Mouse (Mus musculus): ENCODE measurements around the gene Galnt13. TPM values are rescaled to one million over a fixed set of nuclear protein-coding genes. Genes with fewer than 3 reads are reported as not detected.
"Not testable (repeated sequence)": the region's sequence is repeated elsewhere in the genome, so short reads cannot be mapped to it uniquely, and the experiment has no call there.

Gene Galnt13
- polyA plus RNA-seq, 1 experiment from 2014 or later, result 1.6 TPM

DNA sequence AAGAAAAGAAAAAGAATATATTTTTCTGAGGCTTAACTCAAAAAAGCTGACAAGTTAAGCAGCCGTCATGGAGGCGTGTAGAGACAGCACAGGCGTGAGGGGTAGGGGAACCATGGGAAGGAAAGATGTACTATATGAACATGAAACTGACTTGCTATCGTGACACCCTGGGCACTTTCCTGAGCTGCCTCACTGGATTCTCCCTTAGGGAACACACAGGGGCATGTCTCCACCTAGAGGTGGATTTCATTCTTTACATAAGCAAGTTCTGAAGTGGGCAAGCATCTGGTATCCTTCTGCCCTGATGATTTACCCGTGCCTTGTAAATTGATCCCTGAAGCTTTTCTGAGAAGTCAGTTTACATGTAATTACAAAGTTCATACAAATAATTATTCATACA is 586.4 kb downstream of the Galnt13 start:
- not testable (repeated sequence) for H3K27ac ChIP-seq (replicated peaks; ENCODE audit: low read depth, low read length); DNase-seq (ENCODE audit: low spot score); H3K27me3 ChIP-seq (replicated peaks; ENCODE audit: control insufficient read depth, insufficient read depth, low read length); H3K36me3 ChIP-seq (ENCODE audit: control insufficient read depth, insufficient read depth, low read length); H3K9me3 ChIP-seq (ENCODE audit: control insufficient read depth, low read length); H3K4me2 ChIP-seq (ENCODE audit: low read depth, low read length); H3K9ac ChIP-seq (ENCODE audit: low read depth, low read length); H3K4me3 ChIP-seq (ENCODE audit: low read depth, low read length); H3K4me1 ChIP-seq (ENCODE audit: control insufficient read depth, insufficient read depth, low read length); ATAC-seq (ENCODE audit: low read depth)
- WGBS, result no CpG with 5 or more reads among the region's 5 CpGs

DNA sequence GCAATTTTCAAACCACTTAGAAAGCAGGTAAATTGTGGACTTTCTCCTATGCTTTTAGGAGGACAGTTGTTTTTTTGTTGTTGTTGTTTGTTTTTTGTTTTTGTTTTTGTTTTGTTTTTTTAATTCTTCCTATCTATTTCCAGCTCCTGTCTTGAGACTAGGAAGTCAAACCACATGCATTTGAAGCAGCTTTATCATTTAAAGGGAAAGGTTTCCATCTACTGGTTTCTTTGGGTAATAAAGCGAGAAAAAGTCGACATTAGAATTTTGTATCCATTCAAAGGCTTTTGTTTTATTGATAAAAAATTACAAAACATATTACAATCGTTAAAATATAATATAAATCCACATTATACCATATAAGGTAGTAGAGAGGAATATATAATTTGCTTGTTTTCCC is 598.5 kb downstream of the Galnt13 start:
- Histone ChIP-seq H3K4me3 (ENCODE audit: low read depth, low read length) (no peak overlapping the region), H3K27ac (replicated peaks; ENCODE audit: low read depth, low read length) (no peak overlapping the region), H3K27me3 (replicated peaks; ENCODE audit: control insufficient read depth, insufficient read depth, low read length) (no peaks in the 10 kb centered on the region), H3K9ac (ENCODE audit: low read depth, low read length) (no peak overlapping the region), H3K36me3 (ENCODE audit: control insufficient read depth, insufficient read depth, low read length) (no peaks in the 10 kb centered on the region), H3K4me2 (ENCODE audit: low read depth, low read length) (no peak overlapping the region), H3K4me1 (ENCODE audit: control insufficient read depth, insufficient read depth, low read length) (no peaks in the 10 kb centered on the region), H3K9me3 (ENCODE audit: control insufficient read depth, low read length) (no peaks in the 10 kb centered on the region)
- 56% methylated on average over 3 of the region's 3 CpGs for WGBS
- DNase-seq (ENCODE audit: low spot score), result no peak
- ATAC-seq (ENCODE audit: low read depth), result no peak

DNA sequence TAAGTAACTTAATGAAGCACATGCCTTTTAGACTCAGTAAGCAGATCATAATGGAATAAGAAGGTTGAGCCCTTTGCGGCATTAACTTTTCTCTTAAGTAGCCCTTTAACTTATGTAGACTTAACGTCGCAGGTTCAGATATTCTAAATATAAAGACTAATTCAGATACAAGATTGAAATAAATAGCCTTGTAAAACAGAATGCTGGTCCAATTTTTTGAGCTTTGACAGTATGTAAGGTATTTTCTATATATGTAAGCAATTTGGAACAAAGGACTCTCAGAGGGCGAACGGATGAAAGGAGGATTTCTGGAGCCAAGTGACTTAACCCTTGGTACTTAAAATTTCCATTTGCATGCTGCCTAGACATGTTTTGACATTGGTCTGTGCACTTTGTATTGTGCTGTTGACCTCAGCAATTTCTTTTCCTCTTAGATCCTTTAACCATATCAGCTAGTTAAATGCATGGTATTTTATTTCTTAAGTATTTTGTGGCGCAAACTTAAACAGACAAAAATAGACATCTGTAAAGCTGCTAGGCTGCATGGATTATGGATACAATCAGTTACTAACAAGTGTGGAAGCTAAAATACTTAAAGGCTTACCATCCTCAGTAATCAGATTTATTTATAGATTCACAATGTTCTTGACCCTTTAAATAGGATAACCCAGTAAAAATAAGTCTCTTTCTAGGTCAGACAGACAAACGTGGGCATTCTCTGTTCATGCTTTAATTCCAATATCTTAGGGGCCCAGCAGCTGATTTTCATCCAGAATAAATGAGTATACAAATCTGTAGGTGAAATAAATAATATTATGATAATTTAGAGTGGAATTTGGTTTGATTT is 629.6 kb downstream of the Galnt13 start:
- Histone ChIP-seq H3K4me1 (ENCODE audit: control insufficient read depth, insufficient read depth, low read length) (no peaks in the 10 kb centered on the region), H3K9ac (ENCODE audit: low read depth, low read length) (no peak overlapping the region), H3K27me3 (replicated peaks; ENCODE audit: control insufficient read depth, insufficient read depth, low read length) (no peaks in the 10 kb centered on the region), H3K9me3 (ENCODE audit: control insufficient read depth, low read length) (no peaks in the 10 kb centered on the region), H3K27ac (replicated peaks; ENCODE audit: low read depth, low read length) (no peak overlapping the region), H3K4me2 (ENCODE audit: low read depth, low read length) (no peak overlapping the region), H3K4me3 (ENCODE audit: low read depth, low read length) (no peak overlapping the region), H3K36me3 (ENCODE audit: control insufficient read depth, insufficient read depth, low read length) (no peaks in the 10 kb centered on the region)
- WGBS, result 51% methylated on average over 7 of the region's 7 CpGs
- DNase-seq (ENCODE audit: low spot score), result peak; percentile 9
- no peak for ATAC-seq (ENCODE audit: low read depth)

- no peak overlapping the region for H3K27ac ChIP-seq (replicated peaks; ENCODE audit: low read depth, low read length)
- DNase-seq (ENCODE audit: low spot score) (no peak), ATAC-seq (ENCODE audit: low read depth) (no peak)
- H3K9ac ChIP-seq (ENCODE audit: low read depth, low read length), result no peak overlapping the region
- no peaks in the 10 kb centered on the region for H3K27me3 ChIP-seq (replicated peaks; ENCODE audit: control insufficient read depth, insufficient read depth, low read length)
- 94% methylated on average over 2 of the region's 2 CpGs for WGBS
- no peaks in the 10 kb centered on the region for H3K4me1 ChIP-seq (ENCODE audit: control insufficient read depth, insufficient read depth, low read length)
- no peaks in the 10 kb centered on the region for H3K36me3 ChIP-seq (ENCODE audit: control insufficient read depth, insufficient read depth, low read length)
- no peak overlapping the region for H3K4me2 ChIP-seq (ENCODE audit: low read depth, low read length)
- no peaks in the 10 kb centered on the region for H3K9me3 ChIP-seq (ENCODE audit: control insufficient read depth, low read length)
- no peak overlapping the region for H3K4me3 ChIP-seq (ENCODE audit: low read depth, low read length)
Observed at GRCm38 (mm10) chr2:55085580-55085979, 649.5 kb downstream of the Galnt13 start.

- no peaks in the 10 kb centered on the region for H3K36me3 ChIP-seq (ENCODE audit: control insufficient read depth, insufficient read depth, low read length)
- no peak for DNase-seq (ENCODE audit: low spot score)
- no peak for ATAC-seq (ENCODE audit: low read depth)
Observed at GRCm38 (mm10) chr2:55088034-55088433, 651.9 kb downstream of the Galnt13 start.

DNA sequence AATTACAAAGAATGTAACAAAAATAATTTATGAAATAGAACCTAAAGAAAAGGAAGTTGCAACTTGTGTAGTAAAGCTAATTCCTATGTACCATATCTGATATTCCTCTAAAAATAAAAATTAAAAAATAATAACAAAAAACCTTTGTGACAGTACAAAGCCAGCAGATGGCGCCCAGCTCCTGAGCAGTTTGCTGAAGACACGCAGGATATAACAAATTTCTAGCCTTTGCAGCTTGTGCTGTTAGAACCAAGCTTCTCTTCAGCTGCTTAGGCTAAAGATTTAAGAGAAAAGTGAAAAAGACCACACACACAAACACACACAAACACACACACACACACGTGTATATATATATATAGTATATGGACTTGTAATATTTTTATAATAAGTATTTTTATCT is 654.2 kb downstream of the Galnt13 start:
- Histone ChIP-seq H3K27ac (replicated peaks; ENCODE audit: low read depth, low read length) (no peak overlapping the region), H3K27me3 (replicated peaks; ENCODE audit: control insufficient read depth, insufficient read depth, low read length) (no peaks in the 10 kb centered on the region), H3K9me3 (ENCODE audit: control insufficient read depth, low read length) (no peaks in the 10 kb centered on the region), H3K36me3 (ENCODE audit: control insufficient read depth, insufficient read depth, low read length) (no peaks in the 10 kb centered on the region), H3K4me2 (ENCODE audit: low read depth, low read length) (no peak overlapping the region), H3K9ac (ENCODE audit: low read depth, low read length) (no peak overlapping the region), H3K4me1 (ENCODE audit: control insufficient read depth, insufficient read depth, low read length) (no peaks in the 10 kb centered on the region), H3K4me3 (ENCODE audit: low read depth, low read length) (no peak overlapping the region)
- ATAC-seq (ENCODE audit: low read depth) (no peak), DNase-seq (ENCODE audit: low spot score) (peak; percentile 68)
- WGBS, result 23% methylated on average over 3 of the region's 3 CpGs

More at GRCm38 (mm10) chr2:55088034-55088433, 651.9 kb downstream of the Galnt13 start:
- H3K9me3 ChIP-seq (ENCODE audit: control insufficient read depth, low read length), result no peaks in the 10 kb centered on the region
- no peak overlapping the region for H3K27ac ChIP-seq (replicated peaks; ENCODE audit: low read depth, low read length)
- no peaks in the 10 kb centered on the region for H3K4me1 ChIP-seq (ENCODE audit: control insufficient read depth, insufficient read depth, low read length)
- H3K9ac ChIP-seq (ENCODE audit: low read depth, low read length), result no peak overlapping the region
- no peak overlapping the region for H3K4me3 ChIP-seq (ENCODE audit: low read depth, low read length)
- no peaks in the 10 kb centered on the region for H3K27me3 ChIP-seq (replicated peaks; ENCODE audit: control insufficient read depth, insufficient read depth, low read length)
- 96% methylated on average over 1 of the region's 1 CpGs for WGBS
- H3K4me2 ChIP-seq (ENCODE audit: low read depth, low read length), result no peak overlapping the region

GRCm38 (mm10) chr2:55091495-55091894 is 655.4 kb downstream of the Galnt13 start:
- H3K4me1 ChIP-seq (ENCODE audit: control insufficient read depth, insufficient read depth, low read length), result no peaks in the 10 kb centered on the region
- peak; percentile 63; the same call in 1 of the 2 replicates for ATAC-seq (ENCODE audit: low read depth)
- DNase-seq (ENCODE audit: low spot score), result peak; percentile 23
- WGBS, result 69% methylated on average over 4 of the region's 4 CpGs
- no peaks in the 10 kb centered on the region for H3K9me3 ChIP-seq (ENCODE audit: control insufficient read depth, low read length)
- H3K36me3 ChIP-seq (ENCODE audit: control insufficient read depth, insufficient read depth, low read length), result no peaks in the 10 kb centered on the region
- H3K27ac ChIP-seq (replicated peaks; ENCODE audit: low read depth, low read length), result no peak overlapping the region
- H3K9ac ChIP-seq (ENCODE audit: low read depth, low read length), result no peak overlapping the region
- no peak overlapping the region for H3K4me3 ChIP-seq (ENCODE audit: low read depth, low read length)
- no peak overlapping the region for H3K4me2 ChIP-seq (ENCODE audit: low read depth, low read length)
- no peaks in the 10 kb centered on the region for H3K27me3 ChIP-seq (replicated peaks; ENCODE audit: control insufficient read depth, insufficient read depth, low read length)

GRCm38 (mm10) chr2:55099100-55099499 is 663.0 kb downstream of the Galnt13 start:
- ATAC-seq (ENCODE audit: low read depth), result no peak
- H3K4me1 ChIP-seq (ENCODE audit: control insufficient read depth, insufficient read depth, low read length), result no peaks in the 10 kb centered on the region
- H3K27ac ChIP-seq (replicated peaks; ENCODE audit: low read depth, low read length), result no peak overlapping the region
- no peak overlapping the region for H3K9ac ChIP-seq (ENCODE audit: low read depth, low read length)
- H3K27me3 ChIP-seq (replicated peaks; ENCODE audit: control insufficient read depth, insufficient read depth, low read length), result no peaks in the 10 kb centered on the region
- H3K4me2 ChIP-seq (ENCODE audit: low read depth, low read length), result no peak overlapping the region
- no peaks in the 10 kb centered on the region for H3K36me3 ChIP-seq (ENCODE audit: control insufficient read depth, insufficient read depth, low read length)
- H3K9me3 ChIP-seq (ENCODE audit: control insufficient read depth, low read length), result no peaks in the 10 kb centered on the region
- DNase-seq (ENCODE audit: low spot score), result no peak
- no peak overlapping the region for H3K4me3 ChIP-seq (ENCODE audit: low read depth, low read length)
- WGBS, result 79% methylated on average over 1 of the region's 1 CpGs

DNA sequence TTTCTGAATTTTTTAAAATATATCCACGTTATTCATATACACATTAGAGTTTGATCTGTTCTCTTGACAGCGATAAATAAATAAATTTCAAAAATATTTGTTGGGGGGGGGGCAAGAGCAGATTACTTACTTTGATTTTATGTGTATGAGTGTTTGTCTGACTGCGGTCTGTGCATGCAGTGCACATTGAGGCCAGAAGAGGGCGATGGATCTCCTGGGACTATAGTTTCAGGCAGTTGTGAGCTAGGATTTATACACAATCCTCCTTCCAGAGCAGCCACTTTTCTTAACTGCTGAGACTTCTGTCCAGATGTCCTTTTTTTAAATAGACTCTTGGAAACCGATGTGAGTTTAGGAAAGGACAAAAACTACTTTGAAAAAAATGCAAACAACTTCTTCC is 665.2 kb downstream of the Galnt13 start:
- ATAC-seq (ENCODE audit: low read depth) (no peak), DNase-seq (ENCODE audit: low spot score) (no peak)
- WGBS, result 66% methylated on average over 5 of the region's 5 CpGs

More for the DNA sequence above, 665.2 kb downstream of the Galnt13 start:
- Histone ChIP-seq H3K36me3 (ENCODE audit: control insufficient read depth, insufficient read depth, low read length) (no peaks in the 10 kb centered on the region), H3K4me1 (ENCODE audit: control insufficient read depth, insufficient read depth, low read length) (no peaks in the 10 kb centered on the region), H3K4me3 (ENCODE audit: low read depth, low read length) (no peak overlapping the region), H3K9me3 (ENCODE audit: control insufficient read depth, low read length) (no peaks in the 10 kb centered on the region), H3K9ac (ENCODE audit: low read depth, low read length) (no peak overlapping the region), H3K27ac (replicated peaks; ENCODE audit: low read depth, low read length) (no peak overlapping the region), H3K27me3 (replicated peaks; ENCODE audit: control insufficient read depth, insufficient read depth, low read length) (no peaks in the 10 kb centered on the region), H3K4me2 (ENCODE audit: low read depth, low read length) (no peak overlapping the region)
